Mouse (Mus musculus): Measurements from ENCODE around the gene Blnk.

Blnk gene

GRCm38 (mm10) chr19:40964936-40965850 lies 29.1 kb downstream of the Blnk start:
- no peak for DNase-seq (ENCODE audit: low spot score)

- no peak for DNase-seq (ENCODE audit: low spot score)
Measured at GRCm38 (mm10) chr19:40964367-40964891, 29.9 kb downstream of the Blnk start.

GRCm38 (mm10) chr19:40962988-40963387 lies 31.3 kb downstream of the Blnk start:
- peak; percentile 57 for DNase-seq (ENCODE audit: low spot score)

GRCm38 (mm10) chr19:40958981-40959380 lies 35.4 kb downstream of the Blnk start:
- DNase-seq (ENCODE audit: low spot score) = no peak

GRCm38 (mm10) chr19:40946937-40947577 lies 47.3 kb downstream of the Blnk start:
- no peak for DNase-seq (ENCODE audit: low spot score)

- DNase-seq (ENCODE audit: low spot score) = no peak
Measured at GRCm38 (mm10) chr19:40943552-40943951, 50.8 kb downstream of the Blnk start.

- DNase-seq (ENCODE audit: low spot score) = no peak
Measured at GRCm38 (mm10) chr19:40936038-40936437, 58.3 kb downstream of the Blnk start.

DNA sequence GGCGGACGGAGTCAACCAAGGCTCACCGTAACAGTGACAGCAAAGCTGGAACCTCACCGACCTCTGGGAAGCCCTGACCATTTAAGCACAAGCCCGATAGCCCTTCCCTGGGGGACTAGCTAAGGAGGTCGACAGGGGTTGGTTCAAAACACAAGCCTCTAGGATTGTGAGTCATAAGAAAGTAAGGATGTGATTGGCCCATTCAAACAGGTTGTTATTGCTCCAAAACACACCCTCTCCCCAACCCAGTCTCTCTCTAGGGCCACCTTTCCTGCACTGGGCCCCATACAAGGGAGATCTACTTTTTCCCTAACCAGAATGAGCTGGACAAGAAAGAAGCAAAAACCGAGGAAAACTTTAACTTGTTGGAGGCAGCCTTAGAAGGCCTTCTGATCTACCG lies 59.0 kb downstream of the Blnk start:
- DNase-seq (ENCODE audit: low spot score) = no peak

- DNase-seq (ENCODE audit: low spot score) = no peak
Measured at GRCm38 (mm10) chr19:40931581-40932369, 62.6 kb downstream of the Blnk start.

DNA sequence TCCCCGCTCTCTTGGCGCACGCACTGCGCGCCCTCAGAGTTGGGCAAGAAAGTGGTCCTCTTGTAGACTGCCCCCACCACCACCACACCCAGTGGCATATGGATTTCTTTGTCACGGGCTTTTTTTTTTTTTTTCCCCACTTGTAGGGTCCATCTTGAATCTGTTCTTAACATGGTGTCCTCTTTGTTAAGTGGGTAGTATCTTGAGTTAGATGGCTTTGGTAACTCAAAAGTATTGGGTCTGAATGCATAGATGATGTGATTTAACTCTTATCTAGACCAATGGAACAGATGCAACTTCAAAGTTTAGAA lies 99.0 kb downstream of the Blnk start:
- no peak for DNase-seq (ENCODE audit: low spot score)

GRCm38 (mm10) chr19:40894519-40895392 lies 99.6 kb downstream of the Blnk start, which contains the start of gene Zfp518a:
TSS of gene Zfp518a (plus strand) at chr19:40894705.
- DNase-seq (ENCODE audit: low spot score) = peak; percentile 86

- DNase-seq (ENCODE audit: low spot score) = no peak
Measured at GRCm38 (mm10) chr19:40894071-40894506, 100.2 kb downstream of the Blnk start.

DNA sequence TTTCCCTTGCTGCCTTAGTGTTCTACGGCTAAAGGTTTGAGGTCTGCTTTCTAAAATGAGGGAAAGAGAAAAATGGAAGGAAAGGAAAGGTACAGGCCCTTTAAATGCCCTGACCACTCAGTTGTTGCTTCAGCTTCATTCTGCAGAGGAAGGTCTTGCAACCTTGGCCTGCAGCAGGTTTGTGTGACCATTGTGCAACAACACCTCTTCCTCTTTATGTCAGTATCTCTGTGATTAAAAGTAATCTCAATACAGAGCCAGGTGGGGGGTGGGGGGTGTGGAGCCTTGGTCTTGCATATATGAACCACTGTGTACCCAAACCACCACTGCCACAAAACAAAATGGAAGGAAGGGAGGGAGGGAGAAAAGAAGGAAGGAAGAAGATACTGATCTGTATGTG lies 105.4 kb downstream of the Blnk start:
- no peak for DNase-seq (ENCODE audit: low spot score)

GRCm38 (mm10) chr19:40881700-40882099 lies 112.6 kb downstream of the Blnk start:
- no peak for DNase-seq (ENCODE audit: low spot score)
